Mouse (Mus musculus): ENCODE measurements around the gene Krt6a. TPM values are rescaled to one million over a fixed set of nuclear protein-coding genes. Genes with fewer than 3 reads are reported as not detected.

The Krt6a gene
- 0.92 and 5.4 TPM in 2 replicates for polyA plus RNA-seq (2012; rRNA removed; ENCODE audit: low replicate concordance)

GRCm38 (mm10) chr15:101694207-101694606 is at the start of gene Krt6a:
Gene Krt6a (minus strand): TSS chr15:101694307.

GRCm38 (mm10) chr15:101742711-101743110 is 48.6 kb upstream of the Krt6a start, which contains the start of gene Krt71:
Gene Krt71 (minus strand): TSS chr15:101743109.

GRCm38 (mm10) chr15:101712720-101713119 is 18.6 kb upstream of the Krt6a start, which contains the start of gene Krt5:
Gene Krt5 (minus strand): TSS chr15:101712898.

GRCm38 (mm10) chr15:101680187-101680586 is 13.9 kb downstream of the Krt6a start, which contains the start of gene Krt6b:
Gene Krt6b (minus strand): TSS chr15:101680287.

GRCm38 (mm10) chr15:101647280-101647679 is 46.8 kb downstream of the Krt6a start, which contains the start of gene Gm5478:
Gene Gm5478 (minus strand): TSS chr15:101647380.

Other genes with a start within 250 kb of the Krt6a start
- gene Krt88, start 246.6 kb downstream of the Krt6a start, polyA plus RNA-seq (2012; rRNA removed; ENCODE audit: low replicate concordance) = not detected in 2 replicates
- not detected in 2 replicates for gene Krt81, start 230.6 kb downstream of the Krt6a start, polyA plus RNA-seq (2012; rRNA removed; ENCODE audit: low replicate concordance)
- gene Krt86, start 220.8 kb downstream of the Krt6a start, polyA plus RNA-seq (2012; rRNA removed; ENCODE audit: low replicate concordance) = not detected in 2 replicates
- 0.11 and 0.35 TPM in 2 replicates for gene Krt83, start 202.8 kb downstream of the Krt6a start, polyA plus RNA-seq (2012; rRNA removed; ENCODE audit: low replicate concordance)
- gene Gm49425, start 177.0 kb downstream of the Krt6a start, polyA plus RNA-seq (2012; rRNA removed; ENCODE audit: low replicate concordance) = not detected in 2 replicates
- gene Krt84, start 161.5 kb downstream of the Krt6a start, polyA plus RNA-seq (2012; rRNA removed; ENCODE audit: low replicate concordance) = 0.05 TPM in 1 of 2 replicates, not detected in the other
- not detected in 2 replicates for gene Krt82, start 143.6 kb downstream of the Krt6a start, polyA plus RNA-seq (2012; rRNA removed; ENCODE audit: low replicate concordance)
- not detected in 2 replicates for gene Krt90, start 131.4 kb downstream of the Krt6a start, polyA plus RNA-seq (2012; rRNA removed; ENCODE audit: low replicate concordance)
- 0.91 TPM in 1 of 2 replicates, not detected in the other for gene Krt75, start 120.4 kb downstream of the Krt6a start, polyA plus RNA-seq (2012; rRNA removed; ENCODE audit: low replicate concordance)
- not detected in 2 replicates for gene Gm5414, start 66.1 kb downstream of the Krt6a start, polyA plus RNA-seq (2012; rRNA removed; ENCODE audit: low replicate concordance)
- not detected in 2 replicates for gene Gm5478, start 46.9 kb downstream of the Krt6a start, polyA plus RNA-seq (2012; rRNA removed; ENCODE audit: low replicate concordance)
- not detected in 2 replicates for gene Krt6b, start 14.0 kb downstream of the Krt6a start, polyA plus RNA-seq (2012; rRNA removed; ENCODE audit: low replicate concordance)
- 44.7 and 80.1 TPM in 2 replicates for gene Krt5, start 18.6 kb upstream of the Krt6a start, polyA plus RNA-seq (2012; rRNA removed; ENCODE audit: low replicate concordance)
- gene Krt71, start 48.8 kb upstream of the Krt6a start, polyA plus RNA-seq (2012; rRNA removed; ENCODE audit: low replicate concordance) = 0.32 and 0.33 TPM in 2 replicates
- gene Krt72, start 92.2 kb upstream of the Krt6a start, polyA plus RNA-seq (2012; rRNA removed; ENCODE audit: low replicate concordance) = not detected in 2 replicates
- 0.09 TPM in 1 of 2 replicates, not detected in the other for gene Krt73, start 108.0 kb upstream of the Krt6a start, polyA plus RNA-seq (2012; rRNA removed; ENCODE audit: low replicate concordance)
- not detected in 2 replicates for gene Krt2, start 123.9 kb upstream of the Krt6a start, polyA plus RNA-seq (2012; rRNA removed; ENCODE audit: low replicate concordance)
- gene Krt1, start 156.5 kb upstream of the Krt6a start, polyA plus RNA-seq (2012; rRNA removed; ENCODE audit: low replicate concordance) = 0.33 and 7.3 TPM in 2 replicates
- gene Krt77, start 175.4 kb upstream of the Krt6a start, polyA plus RNA-seq (2012; rRNA removed; ENCODE audit: low replicate concordance) = 1.3 and 31.1 TPM in 2 replicates
- gene Krt76, start 198.6 kb upstream of the Krt6a start, polyA plus RNA-seq (2012; rRNA removed; ENCODE audit: low replicate concordance) = not detected in 2 replicates
- 0.57 and 1.0 TPM in 2 replicates for gene Krt4, start 230.4 kb upstream of the Krt6a start, polyA plus RNA-seq (2012; rRNA removed; ENCODE audit: low replicate concordance)
- gene Krt79, start 246.0 kb upstream of the Krt6a start, polyA plus RNA-seq (2012; rRNA removed; ENCODE audit: low replicate concordance) = 0.96 and 18.1 TPM in 2 replicates